Mouse (Mus musculus): Measurements from ENCODE around the gene Itga1. TPM values are rescaled to one million over a fixed set of nuclear protein-coding genes. Genes with fewer than 3 reads are reported as not detected.
A peak's percentile ranks its signal among the peaks of the same experiment; 100 is the strongest.

Itga1 gene
- total RNA-seq, 2 experiments from 2014 or later: 12.8 to 18.7 TPM

DNA sequence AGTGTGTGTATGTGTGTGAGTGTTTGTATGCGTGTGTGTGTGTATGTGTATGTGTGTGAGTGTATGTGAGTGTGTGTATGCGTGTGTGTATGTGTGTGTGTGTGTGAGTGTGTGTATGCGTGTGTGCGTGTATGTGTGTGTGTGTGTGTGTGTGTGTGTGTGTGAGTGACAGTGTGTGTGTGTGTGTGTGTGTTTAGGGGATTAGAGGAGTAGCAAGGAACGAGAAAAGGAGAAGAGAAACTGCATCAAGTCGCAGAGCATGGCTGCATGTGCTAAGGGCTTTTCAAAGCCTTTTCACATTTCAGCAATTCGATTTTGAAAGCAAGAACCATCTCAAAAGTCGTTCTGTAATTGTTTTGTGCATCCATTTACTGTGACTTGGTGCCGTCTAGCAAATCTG is 191.1 kb downstream of the Itga1 start:
- ATAC-seq (replicated peaks; ENCODE audit: poor library complexity, severe bottlenecking): peak; percentile 64

DNA sequence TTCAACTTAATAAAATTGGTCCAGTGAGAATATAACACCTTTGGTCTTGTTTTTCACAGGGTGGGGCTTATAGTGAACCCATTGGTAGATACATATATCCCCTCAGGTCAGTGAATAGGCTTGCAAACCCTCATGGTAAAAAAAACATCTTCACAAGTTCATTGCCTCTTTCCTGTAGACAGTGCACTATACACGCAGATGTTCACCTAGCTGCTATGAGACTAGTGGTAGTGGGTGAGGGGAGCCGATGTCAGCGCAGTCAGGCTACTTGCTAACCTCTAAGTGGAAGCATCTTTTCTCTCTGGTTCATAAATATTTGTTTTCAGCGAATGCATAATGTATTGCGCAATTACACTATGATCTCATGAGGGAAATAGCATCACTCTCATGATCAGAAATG is 192.2 kb downstream of the Itga1 start:
- no peak for ATAC-seq (replicated peaks; ENCODE audit: poor library complexity, severe bottlenecking)

DNA sequence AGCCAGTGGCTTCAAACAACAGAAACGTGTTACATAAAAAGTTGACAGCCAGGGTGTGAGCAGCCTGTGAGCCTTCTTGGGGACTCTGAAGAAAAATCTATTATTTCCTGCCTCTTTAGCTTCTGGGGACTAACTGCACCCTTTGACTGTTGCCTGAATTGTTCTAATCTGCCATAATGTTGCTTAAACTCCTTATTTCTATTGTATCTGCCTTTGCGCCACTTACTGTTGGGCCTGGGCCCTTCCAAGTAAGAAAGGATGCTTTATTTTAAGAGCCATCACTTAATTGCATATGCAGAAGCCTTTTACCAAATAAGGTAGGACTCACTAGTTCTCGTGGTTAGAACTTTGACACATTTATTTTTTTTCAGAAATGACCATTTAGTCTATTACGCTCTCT is 193.9 kb downstream of the Itga1 start:
- ATAC-seq (replicated peaks; ENCODE audit: poor library complexity, severe bottlenecking): no peak

Other genes with a start within 250 kb of the Itga1 start
- gene Itga2, start 169.9 kb downstream of the Itga1 start, total RNA-seq (2014; fragmentation: Nextera tagmentation): 0.13 and 0.51 TPM in 2 replicates
- 0.15 and 1.0 TPM in 2 replicates for gene Itga2, start 169.9 kb downstream of the Itga1 start, total RNA-seq (2017)
- gene Pelo, start 11.8 kb downstream of the Itga1 start, total RNA-seq (2014; fragmentation: Nextera tagmentation): 20.4 and 25.4 TPM in 2 replicates
- 13.1 and 13.8 TPM in 2 replicates for gene Pelo, start 11.8 kb downstream of the Itga1 start, total RNA-seq (2017)
- 16.8 and 25.2 TPM in 2 replicates for gene Gm49395, start within 50 bp of the Itga1 start, total RNA-seq (2014; fragmentation: Nextera tagmentation)
- gene Gm49395, start within 50 bp of the Itga1 start, total RNA-seq (2017): 7.6 and 9.3 TPM in 2 replicates